Mouse (Mus musculus) embryonic fibroblast, embryonic 13.5 days (primary cell): ENCODE data around the gene Gm4131.

Source experiments
- CTCF ChIP-seq: IDR thresholded peaks from 2 replicates; pipeline ENCODE4 v1.5.1; 2011; ENCODE audit warnings: mild to moderate bottlenecking, control low read depth, low read length, moderate library complexity, borderline replicate concordance; ENCODE audit not compliant: insufficient read depth
- POLR2A ChIP-seq: IDR thresholded peaks from 2 replicates; pipeline ENCODE4 v1.6.1; 2011; ENCODE audit warnings: low read depth, mild to moderate bottlenecking, control low read depth, low read length, moderate library complexity

DNA sequence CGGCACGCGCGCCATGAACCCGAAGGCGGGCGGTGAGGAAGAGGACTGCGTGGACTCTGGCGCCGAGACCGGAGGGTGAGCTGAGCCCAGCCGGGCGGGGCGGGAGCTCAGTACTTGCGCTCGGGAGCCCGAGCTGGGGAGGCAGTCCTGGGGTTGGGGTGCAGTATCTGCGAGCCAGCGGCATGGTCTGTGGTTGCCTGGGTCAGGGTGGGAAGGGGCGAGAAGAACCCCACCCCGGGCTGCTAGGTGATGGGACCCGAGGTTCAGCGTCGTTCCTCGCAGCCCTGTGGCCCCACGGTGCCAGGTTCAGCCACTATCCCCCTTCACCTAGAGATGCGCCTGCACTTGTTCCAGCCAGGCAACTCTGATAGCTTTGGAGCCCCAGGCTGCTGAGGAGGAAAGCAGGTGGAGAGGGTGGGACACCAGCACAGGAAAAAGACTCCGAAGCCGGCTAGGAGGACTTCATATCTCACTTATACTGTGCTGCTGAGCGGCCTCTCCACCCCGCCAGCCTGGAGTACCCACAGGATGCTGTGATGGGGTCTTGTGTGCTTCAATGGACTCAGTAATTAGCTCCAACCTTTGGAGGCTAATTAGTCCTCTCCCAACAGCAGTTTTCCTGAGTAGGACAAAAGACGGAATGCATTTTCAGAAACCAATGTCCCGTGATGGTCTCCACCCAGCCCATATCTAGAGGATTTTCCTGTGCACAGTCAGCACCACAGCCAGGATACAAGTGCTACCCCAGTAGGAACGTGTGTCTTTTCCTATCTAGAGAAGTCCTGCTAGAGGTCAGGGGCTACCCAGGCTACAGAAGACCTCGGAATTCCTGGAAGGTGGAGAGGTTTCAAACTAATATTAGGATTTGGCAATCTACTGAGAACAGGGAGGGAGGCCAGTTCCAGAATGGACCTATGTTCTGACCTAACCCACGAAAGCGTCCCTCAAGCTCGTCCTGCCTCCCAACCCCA is 10.6 kb downstream of the Gm4131 start:
- TF ChIP-seq CTCF (no peak), POLR2A (no peak)
